Mouse (Mus musculus): ENCODE data around the gene Katna1. TPM values are rescaled to one million over a fixed set of nuclear protein-coding genes. Genes with fewer than 3 reads are reported as not detected.

The Katna1 gene
- polyA plus RNA-seq, 1 experiment from 2014 or later = 45.5 TPM

- Histone ChIP-seq H3K4me2 (ENCODE audit: low read depth, low read length) (peak overlapping the region; percentile 64), H3K4me3 (ENCODE audit: low read length) (peak overlapping the region; percentile 76), H3K4me1 (ENCODE audit: control insufficient read depth, insufficient read depth, low read length) (peaks cover 11% of the 10 kb centered on the region), H3K27ac (ENCODE audit: low read length) (peak overlapping the region; percentile 67), H3K36me3 (ENCODE audit: control insufficient read depth, insufficient read depth) (peaks cover 14% of the 10 kb centered on the region), H3K9me3 (replicated peaks; ENCODE audit: control insufficient read depth, low read length) (no peaks in the 10 kb centered on the region), H3K27me3 (ENCODE audit: control insufficient read depth, insufficient read depth, low read length) (no peaks in the 10 kb centered on the region), H3K9ac (ENCODE audit: low read length) (peak overlapping the region; percentile 77)
- no peak for ATAC-seq (replicated peaks; ENCODE audit: extremely low read depth, insufficient read depth, low FRiP score)
- 0% methylated on average over 10 of the region's 10 CpGs for WGBS
Measured at GRCm38 (mm10) chr10:7792254-7792750, 66.5 kb downstream of the Katna1 start.

GRCm38 (mm10) chr10:7792751-7793385 lies 67.1 kb downstream of the Katna1 start, which contains the start of the genes Ginm1 and Ppil4:
Ginm1 (minus strand) TSS chr10:7792824.
Ppil4 (plus strand) TSS chr10:7792891.
- H3K4me1 ChIP-seq (ENCODE audit: control insufficient read depth, insufficient read depth, low read length) = peaks cover 11% of the 10 kb centered on the region
- WGBS = under 1% methylated on average over 52 of the region's 52 CpGs
- no peaks in the 10 kb centered on the region for H3K9me3 ChIP-seq (replicated peaks; ENCODE audit: control insufficient read depth, low read length)
- H3K4me2 ChIP-seq (ENCODE audit: low read depth, low read length) = peak within 1 kb of the TSS; percentile 90
- no peaks in the 10 kb centered on the region for H3K27me3 ChIP-seq (ENCODE audit: control insufficient read depth, insufficient read depth, low read length)
- peak within 1 kb of the TSS; percentile 67 for H3K27ac ChIP-seq (ENCODE audit: low read length)
- H3K36me3 ChIP-seq (ENCODE audit: control insufficient read depth, insufficient read depth) = peaks cover 18% of the 10 kb centered on the region
- ATAC-seq (replicated peaks; ENCODE audit: extremely low read depth, insufficient read depth, low FRiP score) = peak; percentile 92
- H3K4me3 ChIP-seq (ENCODE audit: low read length) = peak within 1 kb of the TSS; percentile 76
- H3K9ac ChIP-seq (ENCODE audit: low read length) = peak within 1 kb of the TSS; percentile 77

- Histone ChIP-seq H3K27me3 (ENCODE audit: control insufficient read depth, insufficient read depth, low read length) (no peaks in the 10 kb centered on the region), H3K4me3 (ENCODE audit: low read length) (no peak overlapping the region), H3K4me2 (ENCODE audit: low read depth, low read length) (no peak overlapping the region), H3K4me1 (ENCODE audit: control insufficient read depth, insufficient read depth, low read length) (no peaks in the 10 kb centered on the region), H3K27ac (ENCODE audit: low read length) (no peak overlapping the region), H3K9ac (ENCODE audit: low read length) (no peak overlapping the region), H3K36me3 (ENCODE audit: control insufficient read depth, insufficient read depth) (peaks cover 56% of the 10 kb centered on the region), H3K9me3 (replicated peaks; ENCODE audit: control insufficient read depth, low read length) (no peaks in the 10 kb centered on the region)
- 66% methylated on average over 3 of the region's 3 CpGs for WGBS
- no peak for ATAC-seq (replicated peaks; ENCODE audit: extremely low read depth, insufficient read depth, low FRiP score)
Measured at GRCm38 (mm10) chr10:7801258-7801657, 75.5 kb downstream of the Katna1 start.

GRCm38 (mm10) chr10:7802519-7803140 lies 76.8 kb downstream of the Katna1 start:
- WGBS = 88% methylated on average over 2 of the region's 2 CpGs
- peaks cover 47% of the 10 kb centered on the region for H3K36me3 ChIP-seq (ENCODE audit: control insufficient read depth, insufficient read depth)
- H3K27me3 ChIP-seq (ENCODE audit: control insufficient read depth, insufficient read depth, low read length) = no peaks in the 10 kb centered on the region
- H3K9me3 ChIP-seq (replicated peaks; ENCODE audit: control insufficient read depth, low read length) = no peaks in the 10 kb centered on the region
- no peak overlapping the region for H3K27ac ChIP-seq (ENCODE audit: low read length)
- ATAC-seq (replicated peaks; ENCODE audit: extremely low read depth, insufficient read depth, low FRiP score) = no peak
- H3K4me2 ChIP-seq (ENCODE audit: low read depth, low read length) = no peak overlapping the region
- H3K4me1 ChIP-seq (ENCODE audit: control insufficient read depth, insufficient read depth, low read length) = no peaks in the 10 kb centered on the region
- H3K4me3 ChIP-seq (ENCODE audit: low read length) = no peak overlapping the region
- H3K9ac ChIP-seq (ENCODE audit: low read length) = no peak overlapping the region

GRCm38 (mm10) chr10:7809937-7810336 lies 84.1 kb downstream of the Katna1 start:
- 48% methylated on average over 2 of the region's 2 CpGs for WGBS

More at GRCm38 (mm10) chr10:7809937-7810336, 84.1 kb downstream of the Katna1 start:
- H3K27ac ChIP-seq (ENCODE audit: low read length) = no peak overlapping the region
- no peak overlapping the region for H3K4me2 ChIP-seq (ENCODE audit: low read depth, low read length)
- H3K4me3 ChIP-seq (ENCODE audit: low read length) = no peak overlapping the region
- ATAC-seq (replicated peaks; ENCODE audit: extremely low read depth, insufficient read depth, low FRiP score) = no peak
- H3K9me3 ChIP-seq (replicated peaks; ENCODE audit: control insufficient read depth, low read length) = no peaks in the 10 kb centered on the region
- H3K27me3 ChIP-seq (ENCODE audit: control insufficient read depth, insufficient read depth, low read length) = no peaks in the 10 kb centered on the region
- no peaks in the 10 kb centered on the region for H3K4me1 ChIP-seq (ENCODE audit: control insufficient read depth, insufficient read depth, low read length)
- no peak overlapping the region for H3K9ac ChIP-seq (ENCODE audit: low read length)
- peaks cover 16% of the 10 kb centered on the region for H3K36me3 ChIP-seq (ENCODE audit: control insufficient read depth, insufficient read depth)

Other genes starting within 250 kb of the Katna1 start
- gene Lrp11, start 136.2 kb upstream of the Katna1 start, polyA plus RNA-seq (2015; fragmentation: Nextera tagmentation; extraction: Ambion mirVana) = 0.84 and 1.3 TPM in 2 replicates
- 31.8 and 32.4 TPM in 2 replicates for gene Nup43, start 58.5 kb upstream of the Katna1 start, polyA plus RNA-seq (2015; fragmentation: Nextera tagmentation; extraction: Ambion mirVana)
- 134 and 143 TPM in 2 replicates for gene Pcmt1, start 44.9 kb upstream of the Katna1 start, polyA plus RNA-seq (2015; fragmentation: Nextera tagmentation; extraction: Ambion mirVana)
- 3.1 TPM in 2 replicates for gene Lats1, start 44.8 kb upstream of the Katna1 start, polyA plus RNA-seq (2015; fragmentation: Nextera tagmentation; extraction: Ambion mirVana)
- 85.6 and 99.2 TPM in 2 replicates for gene Ginm1, start 66.8 kb downstream of the Katna1 start, polyA plus RNA-seq (2015; fragmentation: Nextera tagmentation; extraction: Ambion mirVana)
- 28.1 and 34.1 TPM in 2 replicates for gene Ppil4, start 66.9 kb downstream of the Katna1 start, polyA plus RNA-seq (2015; fragmentation: Nextera tagmentation; extraction: Ambion mirVana)
- 0.34 and 0.38 TPM in 2 replicates for gene Zc3h12d, start 106.5 kb downstream of the Katna1 start, polyA plus RNA-seq (2015; fragmentation: Nextera tagmentation; extraction: Ambion mirVana)
- gene Tab2, start 230.2 kb downstream of the Katna1 start, polyA plus RNA-seq (2015; fragmentation: Nextera tagmentation; extraction: Ambion mirVana) = 15.1 and 15.4 TPM in 2 replicates

Measured in heart, embryonic 16.5 days (tissue).